Mouse (Mus musculus) cerebellum, adult 9-10 months (tissue): Measurements from ENCODE around the gene AF067063.
"Not testable (repeated sequence)": the region's sequence is repeated elsewhere in the genome, so short reads cannot be mapped to it uniquely, and the experiment has no call there.

Source experiments
- DNase-seq: peaks from one replicate; pipeline ENCODE4 v3.0.0; 2022

AF067063 gene

GRCm38 (mm10) chr13:119830116-119830515 is at the start of gene AF067063:
Gene AF067063, minus strand, starts transcription at chr13:119830216.
- DNase-seq: not testable (repeated sequence)

GRCm38 (mm10) chr13:119864395-119864999 is 34.5 kb upstream of the AF067063 start:
- DNase-seq: not testable (repeated sequence)

- DNase-seq: not testable (repeated sequence)
Measured at GRCm38 (mm10) chr13:119862399-119862798, 32.4 kb upstream of the AF067063 start.

- not testable (repeated sequence) for DNase-seq
Measured at GRCm38 (mm10) chr13:119839982-119840381, 10.0 kb upstream of the AF067063 start.

- DNase-seq: peak; percentile 71
Measured at GRCm38 (mm10) chr13:119837719-119838337, 7.8 kb upstream of the AF067063 start.

- peak; percentile 44 for DNase-seq
Measured at GRCm38 (mm10) chr13:119836324-119836811, 6.4 kb upstream of the AF067063 start.

- DNase-seq: peak; percentile 20
Measured at GRCm38 (mm10) chr13:119835320-119836056, 5.5 kb upstream of the AF067063 start, which contains the start of gene D13Ertd608e. Gene D13Ertd608e, plus strand, starts transcription at chr13:119836006.

GRCm38 (mm10) chr13:119817579-119818206 is 12.3 kb downstream of the AF067063 start:
- no peak for DNase-seq

- no peak for DNase-seq
Measured at GRCm38 (mm10) chr13:119816798-119817197, 13.2 kb downstream of the AF067063 start.

- DNase-seq: no peak
Measured at GRCm38 (mm10) chr13:119810031-119810430, 20.0 kb downstream of the AF067063 start.

- DNase-seq: no peak
Measured at GRCm38 (mm10) chr13:119808937-119809336, 21.1 kb downstream of the AF067063 start.

- no peak for DNase-seq
Measured at GRCm38 (mm10) chr13:119797656-119798055, 32.4 kb downstream of the AF067063 start.

GRCm38 (mm10) chr13:119792791-119793404 is 37.1 kb downstream of the AF067063 start:
- no peak for DNase-seq

GRCm38 (mm10) chr13:119791580-119792135 is 38.4 kb downstream of the AF067063 start:
- DNase-seq: peak; percentile 39

- DNase-seq: peak; percentile 92
Measured at GRCm38 (mm10) chr13:119790761-119791579, 39.0 kb downstream of the AF067063 start, which contains the start of gene Zfp131. Gene Zfp131, minus strand, starts transcription at chr13:119790889.

- DNase-seq: peak; percentile 81
Measured at GRCm38 (mm10) chr13:119789851-119790717, 39.9 kb downstream of the AF067063 start.

- DNase-seq: no peak
Measured at GRCm38 (mm10) chr13:119783581-119783980, 46.4 kb downstream of the AF067063 start.
